Comparison of ENCODE assay signal across 16 mouse cellular contexts in the genomic region with DNA sequence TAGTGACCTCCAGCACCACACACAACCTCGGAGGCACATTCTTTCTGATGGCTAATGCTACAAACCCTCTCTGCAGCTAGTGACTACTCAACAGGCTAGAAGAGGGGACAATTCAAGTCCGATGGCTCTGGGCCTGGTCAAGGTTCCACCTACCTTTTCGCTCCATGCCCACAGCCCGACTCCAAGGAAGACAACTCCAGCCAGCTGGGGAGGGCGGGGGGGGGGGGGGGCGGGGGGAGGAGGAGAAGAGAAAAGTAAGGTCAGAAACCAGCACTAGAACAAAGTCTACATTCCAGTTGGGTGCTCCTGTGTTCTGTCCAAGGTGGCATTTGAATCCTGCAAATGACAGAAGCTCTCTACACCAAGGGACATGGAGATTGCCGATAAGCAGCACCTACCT. TPM values are rescaled to one million over a fixed set of nuclear protein-coding genes. Genes with fewer than 3 reads are reported as not detected.
DNase-seq lines count a peak whose midpoint lies in the region; ATAC-seq and TF ChIP-seq lines count a peak whose summit lies in the region.
"Had no signal": no experiment of that assay in that cellular context is flagged by ENCODE, and none has a peak within 500 bp of the region (broad histone marks: within the 10 kb centered on the region; RNA-seq: fewer than 3 reads in every experiment).

No protein-coding gene starts in this region.

- H3K9me3 ChIP-seq in hindbrain, embryonic 10.5 days = no peaks in the 10 kb centered on the region
- no peaks in the 10 kb centered on the region for H3K9me3 ChIP-seq in hindbrain, embryonic 16.5 days (ENCODE audit: control insufficient read depth, low read length)
- no peaks in the 10 kb centered on the region for H3K9me3 ChIP-seq in liver, embryonic 11.5 days (ENCODE audit: control insufficient read depth, low read length)
- no peaks in the 10 kb centered on the region for H3K9me3 ChIP-seq in stomach, embryonic 14.5 days (ENCODE audit: control insufficient read depth, low read depth, low read length)
- no peaks in the 10 kb centered on the region for H3K9me3 ChIP-seq in stomach, postnatal 0 days (ENCODE audit: control insufficient read depth, low read length)
- no peaks in the 10 kb centered on the region for H3K9me3 ChIP-seq in embryonic facial prominence, embryonic 10.5 days
- H3K9me3 ChIP-seq: megakaryocyte, embryonic 14.5 days had no signal

- no peak overlapping the region for H3K9ac ChIP-seq in hindbrain, embryonic 16.5 days (ENCODE audit: low read depth, low read length)
- H3K9ac ChIP-seq in liver, embryonic 11.5 days (ENCODE audit: low read depth, low read length) = no peak overlapping the region
- H3K9ac ChIP-seq in stomach, embryonic 14.5 days (replicated peaks; ENCODE audit: low read depth, low read length) = no peak overlapping the region
- no peak overlapping the region for H3K9ac ChIP-seq in stomach, postnatal 0 days (ENCODE audit: low read length)

- peaks cover 18% of the 10 kb centered on the region for H3K4me1 ChIP-seq in hindbrain, embryonic 10.5 days (replicated peaks)
- H3K4me1 ChIP-seq in hindbrain, embryonic 16.5 days (ENCODE audit: control insufficient read depth, insufficient read depth, low read depth, low read length) = no peaks in the 10 kb centered on the region
- H3K4me1 ChIP-seq in liver, embryonic 11.5 days (replicated peaks; ENCODE audit: control insufficient read depth, insufficient read depth, low read length) = peaks cover 17% of the 10 kb centered on the region
- no peaks in the 10 kb centered on the region for H3K4me1 ChIP-seq in stomach, embryonic 14.5 days (ENCODE audit: control insufficient read depth, insufficient read depth, low read length)
- no peaks in the 10 kb centered on the region; the same call in 1 of the 2 replicates for H3K4me1 ChIP-seq in stomach, postnatal 0 days (replicated peaks; ENCODE audit: control insufficient read depth, insufficient read depth)
- peaks cover 14% of the 10 kb centered on the region for H3K4me1 ChIP-seq in embryonic facial prominence, embryonic 10.5 days

- no peak for DNase-seq in hindbrain, embryonic 10.5 days (ENCODE audit: low spot score)
- DNase-seq in liver, embryonic 11.5 days (ENCODE audit: low spot score) = no peak
- DNase-seq in liver = no peak
- DNase-seq in stomach, postnatal 0 days (ENCODE audit: low spot score) = no peak
- DNase-seq in right cerebral cortex, adult 2 months (ENCODE audit: low spot score in 2 of 2) = no peak
- no peak for DNase-seq in embryonic facial prominence, embryonic 10.5 days (ENCODE audit: low spot score)
- DNase-seq: cerebellum, postnatal 25 days; heart, adult 11 months; lung, adult 18-20 months; right cerebral cortex, postnatal 4 days; thymus, adult 2 months had no signal

- peaks cover 61% of the 10 kb centered on the region for H3K36me3 ChIP-seq in hindbrain, embryonic 10.5 days
- H3K36me3 ChIP-seq in hindbrain, embryonic 16.5 days (ENCODE audit: control insufficient read depth, insufficient read depth, low read length) = 0 out of 2 replicates have a peak, but pooled peaks cover 4% of the 10 kb centered on the region
- H3K36me3 ChIP-seq in liver, embryonic 11.5 days (ENCODE audit: control insufficient read depth, insufficient read depth, low read length) = peaks cover 9% of the 10 kb centered on the region
- H3K36me3 ChIP-seq in stomach, embryonic 14.5 days (ENCODE audit: control insufficient read depth, insufficient read depth, low read length) = peaks cover 12% of the 10 kb centered on the region; the same call in 1 of the 2 replicates
- peaks cover 6% of the 10 kb centered on the region; the same call in 1 of the 2 replicates for H3K36me3 ChIP-seq in stomach, postnatal 0 days (ENCODE audit: control insufficient read depth, insufficient read depth, low read length)
- H3K36me3 ChIP-seq in embryonic facial prominence, embryonic 10.5 days (replicated peaks) = peaks cover 65% of the 10 kb centered on the region

- no peak overlapping the region for H3K4me2 ChIP-seq in hindbrain, embryonic 16.5 days (ENCODE audit: low read length)
- H3K4me2 ChIP-seq in liver, embryonic 11.5 days = no peak overlapping the region
- no peak overlapping the region for H3K4me2 ChIP-seq in stomach, embryonic 14.5 days (replicated peaks; ENCODE audit: low read depth, low read length)
- no peak overlapping the region for H3K4me2 ChIP-seq in stomach, postnatal 0 days (replicated peaks; ENCODE audit: low read depth)

- ATAC-seq in hindbrain, embryonic 16.5 days = no peak
- ATAC-seq in liver, embryonic 11.5 days (replicated peaks; ENCODE audit: low FRiP score) = no peak
- ATAC-seq in stomach, embryonic 14.5 days (ENCODE audit: insufficient number of reproducible peaks, insufficient read depth, low FRiP score, low read depth) = no peak
- ATAC-seq in stomach, postnatal 0 days (ENCODE audit: low FRiP score, low TSS enrichment) = no peak

- peak overlapping the region; percentile 53; the same call in 1 of the 2 replicates for H3K27ac ChIP-seq in hindbrain, embryonic 10.5 days
- no peak overlapping the region for H3K27ac ChIP-seq in hindbrain, embryonic 16.5 days (ENCODE audit: low read depth, low read length)
- H3K27ac ChIP-seq in liver, embryonic 11.5 days (ENCODE audit: low read depth, low read length) = peak overlapping the region; percentile 9; the same call in 1 of the 2 replicates
- H3K27ac ChIP-seq in stomach, embryonic 14.5 days (ENCODE audit: low read length) = peak overlapping the region; percentile 3; the same call in 1 of the 2 replicates
- H3K27ac ChIP-seq in stomach, postnatal 0 days (replicated peaks) = no peak overlapping the region; the same call in 1 of the 2 replicates
- H3K27ac ChIP-seq in embryonic facial prominence, embryonic 10.5 days (replicated peaks) = no peak overlapping the region

- no peaks in the 10 kb centered on the region for H3K27me3 ChIP-seq in hindbrain, embryonic 10.5 days (ENCODE audit: insufficient read depth, poor library complexity, severe bottlenecking)
- no peaks in the 10 kb centered on the region for H3K27me3 ChIP-seq in hindbrain, embryonic 16.5 days (replicated peaks; ENCODE audit: control insufficient read depth, insufficient read depth, low read length)
- no peaks in the 10 kb centered on the region for H3K27me3 ChIP-seq in liver, embryonic 11.5 days (replicated peaks; ENCODE audit: control insufficient read depth, insufficient read depth, low read length)
- H3K27me3 ChIP-seq in stomach, embryonic 14.5 days (ENCODE audit: control insufficient read depth, insufficient read depth, low read length) = no peaks in the 10 kb centered on the region
- no peaks in the 10 kb centered on the region for H3K27me3 ChIP-seq in stomach, postnatal 0 days (ENCODE audit: control insufficient read depth, insufficient read depth, low read length)
- no peaks in the 10 kb centered on the region for H3K27me3 ChIP-seq in embryonic facial prominence, embryonic 10.5 days (replicated peaks; ENCODE audit: low read depth, poor library complexity, severe bottlenecking)
- H3K27me3 ChIP-seq: megakaryocyte, embryonic 14.5 days had no signal

- no peak overlapping the region for H3K4me3 ChIP-seq in hindbrain, embryonic 10.5 days
- H3K4me3 ChIP-seq in hindbrain, embryonic 16.5 days (ENCODE audit: low read length) = no peak overlapping the region
- H3K4me3 ChIP-seq in liver, embryonic 11.5 days (ENCODE audit: low read depth, low read length) = no peak overlapping the region
- no peak overlapping the region for H3K4me3 ChIP-seq in stomach, embryonic 14.5 days (ENCODE audit: low read depth, low read length)
- H3K4me3 ChIP-seq in stomach, postnatal 0 days (ENCODE audit: low read depth, low read length) = no peak overlapping the region
- no peak overlapping the region for H3K4me3 ChIP-seq in embryonic facial prominence, embryonic 10.5 days
- H3K4me3 ChIP-seq: erythroblast, embryonic 14.5 days; left cerebral cortex, adult 2 months had no signal

- no peak for TF ChIP-seq EP300 in stomach, postnatal 0 days (optimal IDR thresholded peaks at IDR 0.05)

- TF ChIP-seq CTCF in stomach, postnatal 0 days (IDR thresholded peaks at IDR 0.05; ENCODE audit: low read depth) = no peak

- WGBS in hindbrain, embryonic 10.5 days = 70% methylated on average over 6 of the region's 7 CpGs
- 83% methylated on average over 5 of the region's 7 CpGs for WGBS in hindbrain, embryonic 16.5 days
- 76% methylated on average over 4 of the region's 7 CpGs for WGBS in liver, embryonic 11.5 days
- 75% methylated on average over 4 of the region's 7 CpGs for WGBS in stomach, embryonic 14.5 days
- 78% methylated on average over 5 of the region's 7 CpGs for WGBS in stomach, postnatal 0 days
- 72% methylated on average over 7 of the region's 7 CpGs for WGBS in embryonic facial prominence, embryonic 10.5 days

RNA-seq across cellular contexts. Expression of a gene that starts 25.4 kb away (rescaled TPM):
- 0.41 and 0.64 TPM in 2 replicates for polyA plus RNA-seq in hindbrain, embryonic 10.5 days (2016; fragmentation: Nextera tagmentation; extraction: Ambion mirVana)
- polyA plus RNA-seq in hindbrain, embryonic 16.5 days (2015; fragmentation: Nextera tagmentation; extraction: Ambion mirVana) = 0.54 and 0.69 TPM in 2 replicates
- 0.43 and 0.86 TPM in 2 replicates for polyA plus RNA-seq in liver, embryonic 11.5 days (2014; fragmentation: Nextera tagmentation; extraction: Ambion mirVana)
- polyA plus RNA-seq in stomach, embryonic 14.5 days (2014; fragmentation: Nextera tagmentation; extraction: Ambion mirVana) = 0.56 and 0.73 TPM in 2 replicates
- polyA plus RNA-seq in stomach, postnatal 0 days (2015; fragmentation: Nextera tagmentation; extraction: Ambion mirVana) = 0.07 and 0.22 TPM in 2 replicates
- polyA plus RNA-seq in embryonic facial prominence, embryonic 10.5 days (2016; fragmentation: Nextera tagmentation; extraction: Ambion mirVana) = 0.40 and 0.57 TPM in 2 replicates

RNA-seq across cellular contexts. Expression of a gene that starts 48.1 kb away (rescaled TPM):
- 95.5 and 95.7 TPM in 2 replicates for polyA plus RNA-seq in hindbrain, embryonic 10.5 days (2016; fragmentation: Nextera tagmentation; extraction: Ambion mirVana)
- polyA plus RNA-seq in hindbrain, embryonic 16.5 days (2015; fragmentation: Nextera tagmentation; extraction: Ambion mirVana) = 52.5 and 60.6 TPM in 2 replicates
- polyA plus RNA-seq in liver, embryonic 11.5 days (2014; fragmentation: Nextera tagmentation; extraction: Ambion mirVana) = 65.3 and 68.1 TPM in 2 replicates
- 84.5 and 88.2 TPM in 2 replicates for polyA plus RNA-seq in stomach, embryonic 14.5 days (2014; fragmentation: Nextera tagmentation; extraction: Ambion mirVana)
- 38.1 and 38.8 TPM in 2 replicates for polyA plus RNA-seq in stomach, postnatal 0 days (2015; fragmentation: Nextera tagmentation; extraction: Ambion mirVana)
- 88.1 and 92.5 TPM in 2 replicates for polyA plus RNA-seq in embryonic facial prominence, embryonic 10.5 days (2016; fragmentation: Nextera tagmentation; extraction: Ambion mirVana)

Comparison
In these comparisons a context has a peak if more than half of its experiments do, and no peak if none do; other contexts are left out.
1. H3K27ac ChIP-seq: peak in hindbrain, embryonic 10.5 days (single experiment), liver, embryonic 11.5 days (single experiment) and stomach, embryonic 14.5 days (single experiment); none in hindbrain, embryonic 16.5 days (single experiment), stomach, postnatal 0 days (single experiment) and embryonic facial prominence, embryonic 10.5 days (single experiment).